ENCODE assay signal across 9 mouse cellular contexts in the genomic region with DNA sequence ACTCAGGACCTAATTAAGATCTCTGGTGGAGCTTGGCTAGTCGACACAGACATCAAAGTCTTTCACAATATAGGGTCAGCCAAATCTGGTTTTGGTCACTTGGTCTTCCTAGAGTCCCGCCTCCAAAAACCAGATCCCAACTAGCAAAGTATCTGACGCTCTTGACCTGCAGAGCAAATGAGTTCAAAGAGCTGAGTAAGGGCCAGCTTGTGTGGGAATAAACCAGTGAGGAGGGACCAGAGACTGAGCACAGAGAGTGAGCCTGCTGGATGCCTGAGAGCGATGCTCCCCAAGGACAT. TPM values are rescaled to one million over a fixed set of nuclear protein-coding genes. Genes with fewer than 3 reads are reported as not detected.
DNase-seq lines count a peak whose midpoint lies in the region; ATAC-seq and TF ChIP-seq lines count a peak whose summit lies in the region.
"Had no signal": no experiment of that assay in that cellular context is flagged by ENCODE, and none has a peak within 500 bp of the region (broad histone marks: within the 10 kb centered on the region; RNA-seq: fewer than 3 reads in every experiment).

No protein-coding gene starts in this region.

- WGBS in liver, adult 2 months, result 26% methylated on average over 4 of the region's 4 CpGs
- WGBS in liver, embryonic 12.5 days (ENCODE audit: insufficient replicate concordance), result 36% methylated on average over 4 of the region's 4 CpGs
- WGBS in forebrain, embryonic 13.5 days, result 41% methylated on average over 4 of the region's 4 CpGs
- 40% methylated on average over 4 of the region's 4 CpGs for WGBS in intestine, postnatal 0 days
- 37% methylated on average over 4 of the region's 4 CpGs for WGBS in neural tube, embryonic 14.5 days

- H3K27ac ChIP-seq in liver, adult 2 months (replicated peaks; ENCODE audit: insufficient read depth, low read depth, low read length), result no peak overlapping the region
- no peak overlapping the region for H3K27ac ChIP-seq in liver, embryonic 12.5 days
- 0 out of 2 replicates have a peak overlapping the region, but pooled peaks have one; percentile 57 for H3K27ac ChIP-seq in forebrain, embryonic 13.5 days
- H3K27ac ChIP-seq in intestine, postnatal 0 days (ENCODE audit: low read depth, low read length), result no peak overlapping the region
- H3K27ac ChIP-seq in neural tube, embryonic 14.5 days (ENCODE audit: low read depth, low read length), result no peak overlapping the region

- no peak for TF ChIP-seq POLR2A in liver, adult 2 months (IDR thresholded peaks at IDR 0.05; ENCODE audit: extremely low read depth, insufficient read depth, low read length)

- H3K4me2 ChIP-seq in liver, embryonic 12.5 days, result no peak overlapping the region
- H3K4me2 ChIP-seq in forebrain, embryonic 13.5 days, result peak overlapping the region; percentile 73
- peak overlapping the region; percentile 64; the same call in 1 of the 2 replicates for H3K4me2 ChIP-seq in intestine, postnatal 0 days (replicated peaks; ENCODE audit: low read depth)
- H3K4me2 ChIP-seq in neural tube, embryonic 14.5 days (ENCODE audit: low read depth, low read length), result peak overlapping the region; percentile 63

- no peaks in the 10 kb centered on the region for H3K4me1 ChIP-seq in liver, adult 2 months (ENCODE audit: control insufficient read depth, insufficient read depth, low read length)
- peaks cover 6% of the 10 kb centered on the region; the same call in 1 of the 2 replicates for H3K4me1 ChIP-seq in liver, embryonic 12.5 days
- H3K4me1 ChIP-seq in forebrain, embryonic 13.5 days, result peaks cover 44% of the 10 kb centered on the region
- no peaks in the 10 kb centered on the region for H3K4me1 ChIP-seq in intestine, postnatal 0 days (replicated peaks; ENCODE audit: control insufficient read depth, insufficient read depth, low read length)
- H3K4me1 ChIP-seq in neural tube, embryonic 14.5 days (ENCODE audit: control insufficient read depth, insufficient read depth, low read length), result peaks cover 18% of the 10 kb centered on the region; the same call in 1 of the 2 replicates

- no peaks in the 10 kb centered on the region for H3K36me3 ChIP-seq in liver, adult 2 months (ENCODE audit: control insufficient read depth, insufficient read depth, low read length)
- H3K36me3 ChIP-seq in liver, embryonic 12.5 days, result no peaks in the 10 kb centered on the region
- H3K36me3 ChIP-seq in forebrain, embryonic 13.5 days (ENCODE audit: poor library complexity, severe bottlenecking), result no peaks in the 10 kb centered on the region
- no peaks in the 10 kb centered on the region for H3K36me3 ChIP-seq in intestine, postnatal 0 days (ENCODE audit: control insufficient read depth, insufficient read depth)
- H3K36me3 ChIP-seq in neural tube, embryonic 14.5 days (ENCODE audit: control insufficient read depth, insufficient read depth, low read length), result no peaks in the 10 kb centered on the region

- no peak overlapping the region for H3K4me3 ChIP-seq in liver, adult 2 months (ENCODE audit: insufficient read depth, low read depth, low read length)
- no peak overlapping the region for H3K4me3 ChIP-seq in liver, embryonic 12.5 days
- H3K4me3 ChIP-seq in forebrain, embryonic 13.5 days, result peak overlapping the region; percentile 69
- no peak overlapping the region for H3K4me3 ChIP-seq in intestine, postnatal 0 days (ENCODE audit: low read depth, low read length)
- H3K4me3 ChIP-seq in neural tube, embryonic 14.5 days (ENCODE audit: low read depth, low read length), result peak overlapping the region; percentile 57

- no peak for TF ChIP-seq CTCF in liver, adult 2 months (IDR thresholded peaks at IDR 0.05; ENCODE audit: low read depth, low read length)
- TF ChIP-seq CTCF in intestine, postnatal 0 days (IDR thresholded peaks at IDR 0.05; ENCODE audit: low read depth), result no peak

- no peaks in the 10 kb centered on the region for H3K79me2 ChIP-seq in liver, adult 2 months (ENCODE audit: control insufficient read depth, insufficient read depth, low read length)

- ATAC-seq in liver, embryonic 12.5 days, result no peak
- ATAC-seq in forebrain, embryonic 13.5 days, result no peak
- ATAC-seq in intestine, postnatal 0 days, result no peak
- ATAC-seq in neural tube, embryonic 14.5 days (ENCODE audit: low read depth), result no peak

- H3K27me3 ChIP-seq in liver, adult 2 months (ENCODE audit: control insufficient read depth, insufficient read depth, low read length), result peaks cover 11% of the 10 kb centered on the region
- peaks cover 64% of the 10 kb centered on the region for H3K27me3 ChIP-seq in liver, embryonic 12.5 days (replicated peaks)
- peaks cover 2% of the 10 kb centered on the region; the same call in 1 of the 2 replicates for H3K27me3 ChIP-seq in forebrain, embryonic 13.5 days
- peaks cover 11% of the 10 kb centered on the region; the same call in 1 of the 2 replicates for H3K27me3 ChIP-seq in intestine, postnatal 0 days (replicated peaks; ENCODE audit: control insufficient read depth, insufficient read depth, low read length)
- no peaks in the 10 kb centered on the region for H3K27me3 ChIP-seq in neural tube, embryonic 14.5 days (ENCODE audit: control insufficient read depth, insufficient read depth, low read length)

- no peak overlapping the region for H3K9ac ChIP-seq in liver, adult 2 months (ENCODE audit: low read depth, low read length)
- H3K9ac ChIP-seq in liver, embryonic 12.5 days, result no peak overlapping the region
- H3K9ac ChIP-seq in forebrain, embryonic 13.5 days, result peak overlapping the region; percentile 86
- no peak overlapping the region for H3K9ac ChIP-seq in intestine, postnatal 0 days (ENCODE audit: low read depth, low read length)
- H3K9ac ChIP-seq in neural tube, embryonic 14.5 days (replicated peaks; ENCODE audit: low read depth, low read length), result peak overlapping the region; percentile 78; the same call in 1 of the 2 replicates

- H3K9me3 ChIP-seq in liver, embryonic 12.5 days (replicated peaks), result no peaks in the 10 kb centered on the region
- no peaks in the 10 kb centered on the region for H3K9me3 ChIP-seq in forebrain, embryonic 13.5 days (replicated peaks)
- H3K9me3 ChIP-seq in intestine, postnatal 0 days (ENCODE audit: control insufficient read depth), result no peaks in the 10 kb centered on the region
- no peaks in the 10 kb centered on the region for H3K9me3 ChIP-seq in neural tube, embryonic 14.5 days (ENCODE audit: control insufficient read depth, low read length)

- DNase-seq in liver, adult 2 months (ENCODE audit: extremely low read depth, low read depth, low spot score), result peak; percentile 9
- no peak for DNase-seq in retina, postnatal 1 day
- DNase-seq in gastrocnemius, adult 18-20 months (ENCODE audit: low spot score), result no peak
- DNase-seq: lung, adult 18-20 months; thymus, adult 18-20 months had no signal

RNA-seq across cellular contexts. Expression of a gene that starts 0.6 kb away (rescaled TPM):
- total RNA-seq in liver, adult 2 months (2014; rRNA removed), result 0.55 and 1.3 TPM in 2 replicates
- polyA plus RNA-seq in liver, adult 2 months (2012; rRNA removed), result 1.3 TPM in 2 replicates
- polyA plus RNA-seq in liver, embryonic 12.5 days (2016; fragmentation: Nextera tagmentation; extraction: Ambion mirVana), result 5.8 and 8.3 TPM in 2 replicates
- 111 and 114 TPM in 2 replicates for polyA plus RNA-seq in forebrain, embryonic 13.5 days (2015; fragmentation: Nextera tagmentation; extraction: Ambion mirVana)
- 6.6 and 6.8 TPM in 2 replicates for polyA plus RNA-seq in intestine, postnatal 0 days (2015; fragmentation: Nextera tagmentation; extraction: Ambion mirVana)
- polyA plus RNA-seq in neural tube, embryonic 14.5 days (2014; fragmentation: Nextera tagmentation; extraction: Ambion mirVana), result 139 and 179 TPM in 2 replicates
- total RNA-seq in gastrocnemius, adult 18-20 months (2021), result 100 to 1,000 TPM; 199 to 207 TPM

RNA-seq across cellular contexts. Expression of a gene that starts 38.2 kb away (rescaled TPM):
- total RNA-seq in liver, adult 2 months (2014; rRNA removed), result 9.5 and 14.2 TPM in 2 replicates
- polyA plus RNA-seq in liver, adult 2 months (2012; rRNA removed), result 21.1 and 22.4 TPM in 2 replicates
- 16.6 and 17.6 TPM in 2 replicates for polyA plus RNA-seq in liver, embryonic 12.5 days (2016; fragmentation: Nextera tagmentation; extraction: Ambion mirVana)
- polyA plus RNA-seq in forebrain, embryonic 13.5 days (2015; fragmentation: Nextera tagmentation; extraction: Ambion mirVana), result 15.0 and 17.2 TPM in 2 replicates
- polyA plus RNA-seq in intestine, postnatal 0 days (2015; fragmentation: Nextera tagmentation; extraction: Ambion mirVana), result 23.5 and 24.4 TPM in 2 replicates
- 13.3 and 13.6 TPM in 2 replicates for polyA plus RNA-seq in neural tube, embryonic 14.5 days (2014; fragmentation: Nextera tagmentation; extraction: Ambion mirVana)
- 10 to 100 TPM in 1 of 2 experiments, 1 to 10 TPM in 1; 8.9 to 10.3 TPM for total RNA-seq in gastrocnemius, adult 18-20 months (2021)

RNA-seq across cellular contexts. Expression of a gene that starts 47.5 kb away (rescaled TPM):
- 25.0 and 25.9 TPM in 2 replicates for total RNA-seq in liver, adult 2 months (2014; rRNA removed)
- polyA plus RNA-seq in liver, adult 2 months (2012; rRNA removed), result 27.1 and 31.9 TPM in 2 replicates
- 93.7 and 95.9 TPM in 2 replicates for polyA plus RNA-seq in liver, embryonic 12.5 days (2016; fragmentation: Nextera tagmentation; extraction: Ambion mirVana)
- polyA plus RNA-seq in forebrain, embryonic 13.5 days (2015; fragmentation: Nextera tagmentation; extraction: Ambion mirVana), result 117 and 124 TPM in 2 replicates
- polyA plus RNA-seq in intestine, postnatal 0 days (2015; fragmentation: Nextera tagmentation; extraction: Ambion mirVana), result 40.1 and 40.5 TPM in 2 replicates
- 80.3 and 89.8 TPM in 2 replicates for polyA plus RNA-seq in neural tube, embryonic 14.5 days (2014; fragmentation: Nextera tagmentation; extraction: Ambion mirVana)
- 100 to 1,000 TPM; 108 to 112 TPM for total RNA-seq in gastrocnemius, adult 18-20 months (2021)

Comparison
In these comparisons a context has a peak if more than half of its experiments do, and no peak if none do; other contexts are left out.
1. H3K4me3 ChIP-seq: peak in forebrain, embryonic 13.5 days (single experiment) and neural tube, embryonic 14.5 days (single experiment); none in liver, adult 2 months (single experiment), liver, embryonic 12.5 days (single experiment) and intestine, postnatal 0 days (single experiment).
2. H3K9ac ChIP-seq: peak in forebrain, embryonic 13.5 days (single experiment) and neural tube, embryonic 14.5 days (single experiment); none in liver, adult 2 months (single experiment), liver, embryonic 12.5 days (single experiment) and intestine, postnatal 0 days (single experiment).
3. RNA of a gene that starts 0.6 kb away (polyA plus RNA-seq): 139 to 179 TPM in neural tube, embryonic 14.5 days and 111 to 114 TPM in forebrain, embryonic 13.5 days; 6.6 to 6.8 TPM in intestine, postnatal 0 days, 5.8 to 8.3 TPM in liver, embryonic 12.5 days and 1.3 TPM in liver, adult 2 months; every median in the first group is over 10 times any median in the second.